Mouse (Mus musculus): ENCODE results near the gene Syngap1. TPM values are rescaled to one million over a fixed set of nuclear protein-coding genes. Genes with fewer than 3 reads are reported as not detected.

The Syngap1 gene
- total RNA-seq, 2 experiments from 2014 or later, result 452 to 471 TPM

DNA sequence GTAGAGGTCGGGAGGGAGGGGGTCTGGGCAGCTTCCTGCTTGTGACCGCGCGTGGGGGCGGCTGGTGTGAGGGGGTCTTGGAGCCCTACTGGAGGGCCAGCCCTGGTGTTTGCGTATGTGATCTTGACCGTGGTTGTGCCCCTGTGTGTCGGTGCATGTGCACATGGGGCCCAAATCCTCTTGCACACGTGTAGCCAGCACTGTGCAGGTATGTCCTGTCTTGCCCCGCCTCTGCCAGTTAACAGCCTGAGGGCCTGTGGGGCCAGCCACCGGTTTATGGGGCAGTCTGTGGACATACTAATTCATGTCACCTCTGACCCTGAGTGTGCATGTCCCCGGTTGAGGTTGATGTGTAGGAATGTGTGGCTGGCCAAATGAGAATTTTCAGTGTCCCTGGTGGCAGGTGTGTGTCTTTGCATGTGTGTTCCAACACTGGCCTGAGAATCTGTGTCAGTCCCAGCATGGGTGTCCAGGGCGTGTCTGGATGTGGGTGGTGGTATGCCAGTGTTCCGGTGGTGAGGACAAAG lies 8.1 kb downstream of the Syngap1 start:
- peak; percentile 45 for TF ChIP-seq CTCF (IDR thresholded peaks at IDR 0.05)

DNA sequence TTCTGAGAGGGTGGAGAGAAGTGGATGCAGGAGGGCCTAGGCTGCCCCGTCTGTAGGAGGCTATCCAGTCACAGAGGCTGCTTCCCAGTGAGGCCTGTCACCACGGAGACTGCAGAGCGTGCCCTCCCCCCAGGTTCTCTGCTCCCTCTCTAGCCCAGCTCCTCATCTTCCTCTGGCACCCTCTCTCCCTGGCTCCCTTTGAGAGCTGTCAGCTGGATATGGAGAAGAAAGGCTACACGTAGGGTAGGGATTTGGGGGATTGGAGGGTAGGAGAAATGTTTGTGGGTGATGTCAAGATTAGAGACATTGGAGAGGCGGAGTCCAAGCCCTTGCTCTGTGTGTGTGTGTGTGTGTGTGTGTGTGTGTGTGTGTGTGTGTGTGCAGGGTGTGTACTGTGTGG lies 8.8 kb downstream of the Syngap1 start:
- DNase-seq (ENCODE audit: extremely low spot score in 1 of 2, low spot score in 2 of 2), result peak in 1 of 2 experiments; percentile 47
- intact Hi-C loops (cut with DNase I), result loop anchor here (5.0 kb wide), 1 partner anchor 62 kb away; no protein-coding TSS in a partner anchor
- Histone ChIP-seq H3K27ac (peak overlapping the region; percentile 91), H3K4me3 (peak overlapping the region; percentile 75)
- TF ChIP-seq CTCF (IDR thresholded peaks at IDR 0.05), result no peak

More for the DNA sequence above, 8.1 kb downstream of the Syngap1 start:
- intact Hi-C loops (cut with DNase I), result loop anchor here (5.0 kb wide), 1 partner anchor 63 kb away; no protein-coding TSS in a partner anchor
- DNase-seq (ENCODE audit: extremely low spot score in 1 of 2, low spot score in 2 of 2), result peak in 1 of 2 experiments; percentile 49
- Histone ChIP-seq H3K4me3 (peak overlapping the region; percentile 75), H3K27ac (peak overlapping the region; percentile 91)

DNA sequence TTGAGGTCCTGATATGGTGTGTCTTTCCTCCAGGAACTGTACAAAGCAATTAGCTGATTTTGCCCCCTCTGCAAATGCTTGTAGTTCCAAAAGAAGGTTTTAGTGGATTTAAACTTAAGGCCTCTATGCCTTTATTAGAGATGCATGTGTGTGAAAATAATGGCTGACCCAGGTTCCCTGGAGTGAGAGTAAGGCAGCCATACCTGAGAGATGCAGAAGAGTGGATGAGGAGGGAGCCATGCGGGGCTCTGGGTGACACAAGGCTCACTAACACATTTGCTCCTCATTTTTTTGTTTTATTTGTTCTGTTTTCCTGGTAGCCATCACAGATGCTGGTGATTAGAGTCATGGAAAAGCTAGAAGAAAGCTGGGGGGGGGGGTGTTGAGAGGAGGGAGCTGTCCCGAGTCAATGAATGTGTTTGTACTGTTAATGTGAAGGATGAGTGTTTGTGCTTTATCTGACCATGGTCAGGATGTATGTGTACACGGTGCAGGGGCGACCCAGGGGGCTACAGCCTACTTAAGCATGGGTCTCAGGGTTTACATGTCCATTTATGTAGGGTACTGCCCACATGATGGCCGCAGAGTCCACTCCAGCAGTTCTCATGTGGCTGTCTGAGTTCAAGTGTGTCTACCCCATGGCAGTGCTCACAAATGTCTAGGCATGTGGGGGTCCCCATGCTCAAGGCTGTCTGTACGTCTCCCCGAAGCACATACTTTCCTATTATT lies 9.7 kb downstream of the Syngap1 start:
- no peak for TF ChIP-seq CTCF (IDR thresholded peaks at IDR 0.05)
- DNase-seq (ENCODE audit: extremely low spot score in 1 of 2, low spot score in 2 of 2), result no peak
- intact Hi-C loops (cut with DNase I), result no loop called here
- peak overlapping the region; percentile 57 for H3K4me3 ChIP-seq
- peak overlapping the region; percentile 72 for H3K27ac ChIP-seq

DNA sequence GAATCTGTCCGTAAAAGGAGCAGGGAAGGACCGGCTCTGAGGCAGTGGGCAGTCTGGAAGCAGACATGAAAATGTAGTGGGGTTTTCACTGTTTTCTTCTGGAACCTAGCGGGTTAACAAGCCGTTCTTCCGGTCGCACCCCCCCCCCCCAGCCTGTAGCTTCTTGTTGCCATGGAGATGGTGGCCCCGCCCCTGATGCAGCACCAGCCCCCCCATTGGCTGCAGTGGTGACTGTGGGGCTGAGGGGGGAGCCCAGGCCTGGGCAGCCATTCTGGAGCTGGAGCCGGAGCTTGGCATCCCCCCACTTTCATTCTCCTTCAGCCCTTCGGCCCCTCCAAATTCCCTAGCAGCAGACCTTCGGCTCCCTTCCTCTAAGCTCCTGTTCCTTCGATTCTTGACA lies 10.4 kb downstream of the Syngap1 start:
- intact Hi-C loops (cut with DNase I), result no loop called here
- no peak for TF ChIP-seq CTCF (IDR thresholded peaks at IDR 0.05)
- Histone ChIP-seq H3K4me3 (peak overlapping the region; percentile 57), H3K27ac (peak overlapping the region; percentile 85)
- DNase-seq (ENCODE audit: extremely low spot score in 1 of 2, low spot score in 2 of 2), result peak; percentile 78 to 80

DNA sequence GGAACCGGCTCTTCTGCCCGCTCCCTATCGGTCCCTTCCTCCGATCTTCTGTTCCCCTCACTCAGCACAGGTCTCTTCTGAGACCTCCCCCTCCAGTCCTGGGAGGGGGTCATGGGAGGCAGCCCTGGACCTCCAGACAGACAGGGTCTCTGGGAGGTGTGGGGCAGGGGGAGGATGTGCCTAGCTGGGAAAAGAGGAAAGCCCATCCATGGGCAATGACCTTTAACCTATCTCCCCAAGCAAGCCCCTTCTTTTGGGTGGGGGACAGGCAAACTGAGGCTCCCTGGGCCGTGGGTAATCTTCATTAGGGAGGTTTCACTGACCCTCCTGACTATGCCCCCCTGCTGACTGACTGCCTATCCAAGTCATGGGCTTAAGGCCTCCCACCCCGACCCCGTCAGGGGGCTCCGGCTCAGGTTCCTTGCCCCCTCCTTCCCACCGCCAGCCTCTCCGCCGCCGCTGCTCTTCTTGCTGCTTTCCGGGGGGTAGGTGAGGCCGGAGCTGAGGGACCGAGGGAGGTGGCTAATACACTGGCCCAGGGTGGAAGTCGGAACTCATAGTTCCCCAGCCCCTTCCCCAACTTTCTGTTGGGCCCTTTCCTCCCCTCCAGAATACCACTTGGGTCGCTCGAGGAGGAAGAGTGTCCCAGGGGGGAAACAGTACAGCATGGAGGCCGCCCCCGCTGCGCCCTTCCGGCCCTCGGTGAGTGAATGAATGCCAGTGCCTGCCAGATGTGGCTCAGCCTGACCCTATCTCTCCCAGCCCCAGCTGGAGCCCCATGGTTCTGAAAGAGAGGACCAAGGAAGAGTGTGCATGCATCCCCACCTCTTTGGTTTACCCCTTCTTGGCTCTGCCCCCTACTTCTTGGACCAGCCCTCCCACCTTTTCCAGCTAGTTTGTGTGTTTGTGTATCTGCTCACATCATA lies 11.2 kb downstream of the Syngap1 start:
- H3K4me3 ChIP-seq, result peak overlapping the region; percentile 57
- DNase-seq (ENCODE audit: extremely low spot score in 1 of 2, low spot score in 2 of 2), result no peak
- intact Hi-C loops (cut with DNase I), result loop anchor here (2.0 kb wide), 1 partner anchor 17 kb away; no protein-coding TSS in a partner anchor
- peak overlapping the region; percentile 85 for H3K27ac ChIP-seq
- no peak for TF ChIP-seq CTCF (IDR thresholded peaks at IDR 0.05)

DNA sequence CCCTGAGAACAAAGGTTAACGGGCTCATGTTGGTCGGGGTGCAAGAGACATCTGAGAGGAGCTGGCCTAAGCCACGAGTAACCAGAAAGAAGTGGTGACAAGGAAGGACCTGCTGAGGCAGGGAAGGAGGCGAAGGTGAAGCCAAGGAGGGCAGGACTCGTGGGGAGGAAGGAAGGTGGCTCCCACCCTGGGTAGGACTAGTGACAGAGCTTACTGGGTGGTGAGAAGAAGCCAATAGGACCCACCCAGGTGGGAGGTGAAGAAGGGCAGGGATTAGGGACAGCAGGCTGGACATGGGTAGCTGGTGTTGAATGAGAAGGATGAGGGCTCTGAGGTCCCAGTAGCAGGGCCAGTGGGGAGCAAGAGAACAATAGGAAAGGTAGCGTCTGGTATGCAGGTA lies 12.1 kb downstream of the Syngap1 start:
- no peak for TF ChIP-seq CTCF (IDR thresholded peaks at IDR 0.05)
- H3K27ac ChIP-seq, result peak overlapping the region; percentile 85
- no peak for DNase-seq (ENCODE audit: extremely low spot score in 1 of 2, low spot score in 2 of 2)
- intact Hi-C loops (cut with DNase I), result loop anchor here (2.0 kb wide), 1 partner anchor 16 kb away; no protein-coding TSS in a partner anchor
- H3K4me3 ChIP-seq, result peak overlapping the region; percentile 57

DNA sequence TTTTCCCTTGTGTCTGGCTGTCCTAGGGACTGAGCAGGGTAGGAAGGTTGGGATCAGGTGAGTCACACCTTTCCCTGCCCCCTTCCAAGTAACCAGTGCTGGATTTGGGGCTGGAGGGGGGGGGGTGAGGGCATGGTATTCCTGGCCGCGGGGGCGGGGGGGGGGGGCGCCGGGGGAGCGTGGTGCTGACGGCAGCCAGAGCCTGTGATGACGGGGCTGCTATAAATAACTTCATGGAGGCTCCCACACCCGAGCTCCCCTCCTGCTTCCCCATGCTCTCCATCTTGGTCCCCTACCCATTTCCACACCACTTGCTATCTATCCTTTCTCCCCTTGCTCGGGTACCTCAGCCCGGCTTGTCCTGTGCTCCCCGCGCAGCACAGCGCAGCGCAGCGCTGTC lies 12.7 kb downstream of the Syngap1 start:
- no peak for DNase-seq (ENCODE audit: extremely low spot score in 1 of 2, low spot score in 2 of 2)
- Histone ChIP-seq H3K27ac (peak overlapping the region; percentile 85), H3K4me3 (peak overlapping the region; percentile 57)
- intact Hi-C loops (cut with DNase I), result loop anchor here (2.0 kb wide), 1 partner anchor 15 kb away; no protein-coding TSS in a partner anchor
- TF ChIP-seq CTCF (IDR thresholded peaks at IDR 0.05), result no peak

DNA sequence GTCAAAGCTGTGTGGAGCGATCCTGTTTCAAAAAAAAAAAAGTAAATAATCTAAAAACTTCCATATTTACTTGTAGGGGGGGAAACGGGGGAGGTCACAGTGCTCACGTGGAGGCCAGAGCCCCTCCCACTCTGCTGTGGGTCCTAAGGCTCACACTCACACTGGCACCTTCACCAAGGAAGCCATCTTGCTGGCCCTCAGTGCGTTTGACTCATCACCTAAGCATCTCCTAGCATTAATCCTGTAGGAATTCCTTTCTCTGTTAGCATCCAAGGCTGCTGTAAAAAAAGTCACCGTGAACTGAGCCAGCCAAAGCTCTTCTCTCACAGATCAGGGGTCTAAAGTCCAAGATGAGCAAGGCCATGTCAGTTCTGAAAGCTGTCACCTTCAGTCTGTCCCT lies 15.3 kb downstream of the Syngap1 start:
- no peak for TF ChIP-seq CTCF (IDR thresholded peaks at IDR 0.05)
- H3K4me3 ChIP-seq, result no peak overlapping the region
- intact Hi-C loops (cut with DNase I), result no loop called here
- DNase-seq (ENCODE audit: extremely low spot score in 1 of 2, low spot score in 2 of 2), result no peak
- peak overlapping the region; percentile 15; the same call in 1 of the 2 replicates for H3K27ac ChIP-seq

DNA sequence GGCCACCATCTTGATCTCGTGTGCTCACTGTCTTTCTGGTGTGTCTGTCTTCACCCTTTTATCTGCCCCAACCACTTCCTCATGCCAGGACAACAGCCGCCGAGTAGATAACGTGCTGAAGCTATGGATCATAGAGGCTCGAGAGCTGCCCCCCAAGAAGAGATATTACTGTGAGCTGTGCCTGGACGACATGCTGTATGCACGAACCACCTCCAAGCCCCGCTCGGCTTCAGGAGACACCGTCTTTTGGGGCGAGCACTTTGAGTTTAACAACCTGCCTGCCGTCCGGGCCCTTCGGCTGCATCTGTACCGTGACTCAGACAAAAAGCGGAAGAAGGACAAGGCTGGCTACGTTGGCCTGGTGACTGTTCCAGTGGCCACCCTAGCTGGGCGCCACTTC lies 15.8 kb downstream of the Syngap1 start:
- no peak for DNase-seq (ENCODE audit: extremely low spot score in 1 of 2, low spot score in 2 of 2)
- intact Hi-C loops (cut with DNase I), result no loop called here
- Histone ChIP-seq H3K4me3 (no peak overlapping the region), H3K27ac (no peak overlapping the region)
- TF ChIP-seq CTCF (IDR thresholded peaks at IDR 0.05), result no peak

DNA sequence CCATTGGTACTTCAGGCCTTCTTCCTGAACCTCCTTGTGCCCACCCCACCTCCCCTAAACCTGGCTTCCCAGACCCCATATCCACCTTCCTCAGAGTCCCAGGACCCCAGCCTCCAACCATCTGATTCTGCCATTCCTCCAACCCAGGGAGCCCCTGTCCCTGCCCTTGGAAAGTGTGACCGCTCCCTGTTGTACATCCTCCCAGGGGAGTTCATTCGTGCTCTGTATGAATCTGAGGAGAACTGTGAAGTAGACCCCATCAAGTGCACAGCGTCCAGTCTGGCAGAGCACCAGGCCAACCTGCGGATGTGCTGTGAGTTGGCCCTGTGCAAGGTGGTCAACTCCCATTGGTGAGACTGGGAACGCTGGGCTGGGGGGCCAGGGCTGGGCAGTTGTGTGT lies 16.8 kb downstream of the Syngap1 start:
- Histone ChIP-seq H3K27ac (peak overlapping the region; percentile 7; the same call in 1 of the 2 replicates), H3K4me3 (no peak overlapping the region)
- intact Hi-C loops (cut with DNase I), result no loop called here
- no peak for TF ChIP-seq CTCF (IDR thresholded peaks at IDR 0.05)
- DNase-seq (ENCODE audit: extremely low spot score in 1 of 2, low spot score in 2 of 2), result no peak

DNA sequence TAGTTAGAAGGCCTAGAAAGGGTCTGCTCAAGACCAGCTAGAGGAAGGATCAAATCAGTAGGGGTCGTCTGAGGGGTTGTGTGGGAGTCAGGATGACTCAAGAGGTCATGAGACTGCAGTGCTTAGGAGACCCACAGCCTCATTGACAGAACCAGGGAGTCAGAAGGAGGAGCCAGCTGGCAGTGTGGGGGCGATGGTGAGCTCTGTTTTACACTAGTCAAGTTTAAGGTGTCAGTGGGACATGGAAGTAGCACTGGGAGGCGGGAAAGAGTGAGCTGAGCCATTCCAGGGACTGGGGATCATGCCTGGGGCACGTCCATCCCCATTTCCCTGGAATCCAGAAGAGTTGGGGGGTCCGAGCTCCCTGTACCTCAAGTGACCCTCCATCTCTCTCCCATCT lies 17.8 kb downstream of the Syngap1 start:
- DNase-seq (ENCODE audit: extremely low spot score in 1 of 2, low spot score in 2 of 2), result no peak
- TF ChIP-seq CTCF (IDR thresholded peaks at IDR 0.05), result no peak
- Histone ChIP-seq H3K4me3 (no peak overlapping the region), H3K27ac (no peak overlapping the region; the same call in 1 of the 2 replicates)
- intact Hi-C loops (cut with DNase I), result no loop called here

All from left cerebral cortex, adult 2 months (tissue).